In the genomic region with DNA sequence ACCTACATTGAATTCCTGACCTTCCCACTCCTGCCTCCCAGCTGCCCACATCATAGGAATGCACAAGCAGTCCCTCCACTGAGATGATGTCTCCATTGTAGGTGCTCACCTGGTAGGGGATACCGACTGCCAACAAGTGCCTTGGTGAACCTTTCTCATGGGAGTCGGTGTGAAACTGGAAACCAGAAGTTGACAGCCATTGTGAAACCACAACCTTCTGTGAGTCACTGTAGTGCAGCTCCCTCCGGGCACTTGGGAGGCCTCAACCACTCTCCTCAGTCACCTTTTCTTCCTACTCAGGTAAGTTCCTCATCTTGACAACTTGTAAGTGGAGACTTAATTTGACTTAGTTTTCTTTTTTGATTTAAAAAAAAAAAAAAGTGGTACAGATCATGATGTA, we compare ENCODE assay signal across 24 mouse cellular contexts.
DNase-seq lines count a peak whose midpoint lies in the region; ATAC-seq and TF ChIP-seq lines count a peak whose summit lies in the region.
"Had no signal": no experiment of that assay in that cellular context is flagged by ENCODE, and none has a peak within 500 bp of the region (broad histone marks: within the 10 kb centered on the region; RNA-seq: fewer than 3 reads in every experiment).

No protein-coding gene starts in this region.

- no peaks in the 10 kb centered on the region for H3K27me3 ChIP-seq in midbrain, embryonic 11.5 days (ENCODE audit: control insufficient read depth, insufficient read depth, low read length)
- no peaks in the 10 kb centered on the region for H3K27me3 ChIP-seq in midbrain, postnatal 0 days (ENCODE audit: insufficient read depth, low read length)
- H3K27me3 ChIP-seq in hindbrain, embryonic 11.5 days (ENCODE audit: control insufficient read depth, insufficient read depth, low read length): no peaks in the 10 kb centered on the region
- H3K27me3 ChIP-seq: forebrain, embryonic 12.5 days; heart, embryonic 15.5 days; hindbrain, embryonic 15.5 days; intestine, embryonic 15.5 days; limb, embryonic 12.5 days had no signal

- H3K27ac ChIP-seq in midbrain, embryonic 11.5 days (ENCODE audit: low read depth, low read length): no peak overlapping the region
- H3K27ac ChIP-seq in midbrain, postnatal 0 days (ENCODE audit: low read depth, low read length): no peak overlapping the region
- no peak overlapping the region for H3K27ac ChIP-seq in hindbrain, embryonic 11.5 days (ENCODE audit: low read depth, low read length)
- H3K27ac ChIP-seq: forebrain, embryonic 12.5 days; gastrocnemius, adult 2 months; heart, embryonic 15.5 days; hindbrain, embryonic 15.5 days; intestine, embryonic 15.5 days; limb, embryonic 12.5 days had no signal

- peak; percentile 45 for DNase-seq in midbrain, embryonic 11.5 days (ENCODE audit: low spot score, missing footprints)
- no peak for DNase-seq in midbrain, postnatal 0 days (ENCODE audit: low spot score)
- DNase-seq in A20 (ENCODE audit: low read depth, low spot score): peak; percentile 79
- peak; percentile 14 for DNase-seq in induced T-regulatory cell, adult 2 months (ENCODE audit: low read depth)
- no peak for DNase-seq in kidney, postnatal 4 days
- no peak for DNase-seq in hindbrain, embryonic 11.5 days (ENCODE audit: low spot score)
- DNase-seq: cerebellum, adult 11 months; cerebellum, adult 9-11 months; gastrocnemius, adult 2 months; heart, postnatal 4 days; kidney, postnatal 25 days; layer of hippocampus, postnatal 36 days; liver, postnatal 0 days; lung, postnatal 14 days; retina, postnatal 1 day; thymus, postnatal 14 days had no signal

- no peaks in the 10 kb centered on the region for H3K4me1 ChIP-seq in midbrain, embryonic 11.5 days (ENCODE audit: control insufficient read depth, insufficient read depth, low read length)
- H3K4me1 ChIP-seq in midbrain, postnatal 0 days (ENCODE audit: insufficient read depth, low read length): no peaks in the 10 kb centered on the region
- no peaks in the 10 kb centered on the region for H3K4me1 ChIP-seq in hindbrain, embryonic 11.5 days (replicated peaks; ENCODE audit: control insufficient read depth, insufficient read depth, low read length)
- H3K4me1 ChIP-seq: forebrain, embryonic 12.5 days; heart, embryonic 15.5 days; hindbrain, embryonic 15.5 days; intestine, embryonic 15.5 days; limb, embryonic 12.5 days had no signal

- no peak overlapping the region for H3K9ac ChIP-seq in midbrain, embryonic 11.5 days (ENCODE audit: low read length)
- no peak overlapping the region for H3K9ac ChIP-seq in midbrain, postnatal 0 days (replicated peaks; ENCODE audit: low read length, poor library complexity, severe bottlenecking)
- no peak overlapping the region for H3K9ac ChIP-seq in hindbrain, embryonic 11.5 days (ENCODE audit: low read depth, low read length)
- H3K9ac ChIP-seq: forebrain, embryonic 12.5 days; heart, embryonic 15.5 days; hindbrain, embryonic 15.5 days; intestine, embryonic 15.5 days; limb, embryonic 12.5 days; liver, postnatal 0 days had no signal

- WGBS in midbrain, embryonic 11.5 days: 93% methylated on average over 3 of the region's 3 CpGs
- 96% methylated on average over 3 of the region's 3 CpGs for WGBS in midbrain, postnatal 0 days
- 94% methylated on average over 3 of the region's 3 CpGs for WGBS in hindbrain, embryonic 11.5 days

- no peak overlapping the region for H3K4me3 ChIP-seq in midbrain, embryonic 11.5 days (ENCODE audit: low read depth, low read length)
- H3K4me3 ChIP-seq in midbrain, postnatal 0 days (ENCODE audit: low read depth, low read length): no peak overlapping the region
- H3K4me3 ChIP-seq in hindbrain, embryonic 11.5 days (ENCODE audit: low read depth, low read length): no peak overlapping the region
- H3K4me3 ChIP-seq: forebrain, embryonic 12.5 days; gastrocnemius, adult 2 months; heart, embryonic 15.5 days; hindbrain, embryonic 15.5 days; intestine, embryonic 15.5 days; limb, embryonic 12.5 days had no signal

- H3K36me3 ChIP-seq in midbrain, embryonic 11.5 days (ENCODE audit: control insufficient read depth, insufficient read depth, low read length): peaks cover 8% of the 10 kb centered on the region
- H3K36me3 ChIP-seq in midbrain, postnatal 0 days (ENCODE audit: insufficient read depth, low read length): peaks cover 55% of the 10 kb centered on the region
- peaks cover 2% of the 10 kb centered on the region; the same call in 1 of the 2 replicates for H3K36me3 ChIP-seq in hindbrain, embryonic 11.5 days (ENCODE audit: control insufficient read depth, insufficient read depth, low read length)

- ATAC-seq in midbrain, embryonic 11.5 days (ENCODE audit: low FRiP score): no peak
- ATAC-seq in midbrain, postnatal 0 days (ENCODE audit: low FRiP score): no peak
- peak; percentile 71; the same call in 1 of the 2 replicates for ATAC-seq in neutrophil, adult 5-6 weeks (ENCODE audit: extremely low read depth, insufficient number of reproducible peaks, low FRiP score, poor library complexity, severe bottlenecking)
- ATAC-seq in hindbrain, embryonic 11.5 days (ENCODE audit: low FRiP score): no peak
- ATAC-seq: intestine, embryonic 15.5 days; liver, postnatal 0 days; midbrain, embryonic 16.5 days had no signal

- no peak for TF ChIP-seq CTCF in midbrain, postnatal 0 days (IDR thresholded peaks at IDR 0.05)

- no peaks in the 10 kb centered on the region for H3K9me3 ChIP-seq in midbrain, embryonic 11.5 days (ENCODE audit: control insufficient read depth, low read length)
- no peaks in the 10 kb centered on the region for H3K9me3 ChIP-seq in midbrain, postnatal 0 days (ENCODE audit: low read length)
- no peaks in the 10 kb centered on the region for H3K9me3 ChIP-seq in hindbrain, embryonic 11.5 days (ENCODE audit: control insufficient read depth, low read length)
- H3K9me3 ChIP-seq: forebrain, embryonic 12.5 days; heart, embryonic 15.5 days; hindbrain, embryonic 15.5 days; intestine, embryonic 15.5 days; limb, embryonic 12.5 days had no signal

- no peak overlapping the region for H3K4me2 ChIP-seq in midbrain, embryonic 11.5 days
- H3K4me2 ChIP-seq in midbrain, postnatal 0 days (ENCODE audit: low read depth, low read length, poor library complexity, severe bottlenecking): no peak overlapping the region
- H3K4me2 ChIP-seq in hindbrain, embryonic 11.5 days (replicated peaks; ENCODE audit: low read depth, low read length): no peak overlapping the region
- H3K4me2 ChIP-seq: forebrain, embryonic 12.5 days; heart, embryonic 15.5 days; hindbrain, embryonic 15.5 days; intestine, embryonic 15.5 days; limb, embryonic 12.5 days; liver, embryonic 11.5 days had no signal

Comparison
In these comparisons a context has a peak if more than half of its experiments do, and no peak if none do; other contexts are left out.
1. DNase-seq: peak in midbrain, embryonic 11.5 days (single experiment), A20 (single experiment) and induced T-regulatory cell, adult 2 months (single experiment); none in midbrain, postnatal 0 days (single experiment), kidney, postnatal 4 days (0 of 2) and hindbrain, embryonic 11.5 days (single experiment).